Mouse (Mus musculus) kidney, adult 2 months (tissue): ENCODE measurements around the gene Wiz. TPM values are rescaled to one million over a fixed set of nuclear protein-coding genes. Genes with fewer than 3 reads are reported as not detected.
A peak's percentile ranks its signal among the peaks of the same experiment; 100 is the strongest.

Source experiments
- DNase-seq: peaks from one replicate; pipeline ENCODE4 v3.0.0; 2021
- H3K27ac ChIP-seq: fragments of 200-500 bp; 2 replicates; pipeline ENCODE4 v1.5.1; 2012; ENCODE audit warnings: low read depth, low read length, control low read depth, inconsistent platforms; ENCODE audit not compliant: insufficient read depth
- H3K27me3 ChIP-seq: fragments of 200-500 bp; replicated peaks from 2 replicates; pipeline ENCODE4 v1.6.1; 2012; ENCODE audit warnings: mild to moderate bottlenecking, moderate library complexity, low read length, inconsistent platforms; ENCODE audit not compliant: control insufficient read depth, insufficient read depth
- H3K36me3 ChIP-seq: fragments of 200-500 bp; 2 replicates; pipeline ENCODE4 v1.6.1; 2012; ENCODE audit warnings: mild to moderate bottlenecking, moderate library complexity, low read length, inconsistent platforms; ENCODE audit not compliant: control insufficient read depth, insufficient read depth
- H3K4me1 ChIP-seq: fragments of 200-500 bp; 2 replicates; pipeline ENCODE4 v1.6.1; 2011; ENCODE audit warnings: low read length; ENCODE audit not compliant: control insufficient read depth, insufficient read depth
- H3K4me3 ChIP-seq: fragments of 200-500 bp; 2 replicates; pipeline ENCODE4 v1.5.1; 2011; ENCODE audit warnings: mild to moderate bottlenecking, low read depth, low read length, control low read depth; ENCODE audit not compliant: insufficient read depth
- CTCF ChIP-seq: fragments of 200-500 bp; conservative IDR thresholded peaks from 2 replicates; pipeline ENCODE4 v1.5.1; 2011; ENCODE audit warnings: low read depth, mild to moderate bottlenecking, control low read depth, low read length, moderate library complexity, mixed read lengths; ENCODE audit not compliant: insufficient read depth, insufficient read length
- POLR2A ChIP-seq: fragments of 200-500 bp; IDR thresholded peaks from one replicate; pipeline ENCODE4 v1.6.1; 2011; ENCODE audit warnings: low read depth, low read length, control low read depth
- WGBS: fragments of 180-500 bp; shearing (Covaris S2); methylation state at CpG from one replicate; pipeline ENCODE4 v1.1.7; 2018; 5-methylcytosine and 5-hydroxymethylcytosine counted together
- polyA plus RNA-seq: library from polyadenylated mRNA; depleted of rRNA; stranded (reverse); fragments of >200 nt; gene quantifications from 2 replicates; pipeline ENCODE4 v1.2.3, GENCODE M21; 2012

Gene Wiz
- polyA plus RNA-seq, 1 experiment, result 30.9 TPM

GRCm38 (mm10) chr17:32334921-32335320 is 54.3 kb downstream of the Wiz start:
- TF ChIP-seq CTCF, result no peak
- no peak for TF ChIP-seq POLR2A
- H3K4me1 ChIP-seq, result no peaks in the 10 kb centered on the region
- 94% methylated on average over 12 of the region's 12 CpGs for WGBS
- DNase-seq, result no peak
- H3K36me3 ChIP-seq, result peaks cover 6% of the 10 kb centered on the region
- H3K27ac ChIP-seq, result no peak overlapping the region
- H3K4me3 ChIP-seq, result no peak overlapping the region
- H3K27me3 ChIP-seq, result no peaks in the 10 kb centered on the region

- Histone ChIP-seq H3K36me3 (peaks cover 6% of the 10 kb centered on the region), H3K27me3 (no peaks in the 10 kb centered on the region), H3K4me1 (no peaks in the 10 kb centered on the region), H3K27ac (no peak overlapping the region), H3K4me3 (no peak overlapping the region)
- no peak for DNase-seq
- 81% methylated on average over 31 of the region's 31 CpGs for whole genome bisulfite sequencing
- TF ChIP-seq CTCF (no peak), POLR2A (no peak)
These were observed 55.5 kb downstream of the Wiz start for GRCm38 (mm10) chr17:32333675-32334303.

- Histone ChIP-seq H3K27me3 (no peaks in the 10 kb centered on the region), H3K4me1 (peaks cover 6% of the 10 kb centered on the region; the same call in 1 of the 2 replicates), H3K36me3 (no peaks in the 10 kb centered on the region; the same call in none of the 2 replicates), H3K4me3 (no peak overlapping the region), H3K27ac (peak overlapping the region; percentile 60; the same call in 1 of the 2 replicates)
- TF ChIP-seq POLR2A (no peak), CTCF (no peak)
- peak; percentile 27 for DNase-seq
These were observed 61.7 kb downstream of the Wiz start for GRCm38 (mm10) chr17:32327501-32327900.

- WGBS, result 94% methylated on average over 1 of the region's 1 CpGs
- Histone ChIP-seq H3K4me3 (no peak overlapping the region), H3K27me3 (no peaks in the 10 kb centered on the region), H3K4me1 (peaks cover 6% of the 10 kb centered on the region; the same call in 1 of the 2 replicates), H3K27ac (no peak overlapping the region), H3K36me3 (no peaks in the 10 kb centered on the region; the same call in 1 of the 2 replicates)
- TF ChIP-seq CTCF (no peak), POLR2A (no peak)
- no peak for DNase-seq
These were observed 66.4 kb downstream of the Wiz start for GRCm38 (mm10) chr17:32322809-32323208.

GRCm38 (mm10) chr17:32321836-32322235 is 67.4 kb downstream of the Wiz start:
- 10% methylated on average over 6 of the region's 6 CpGs for WGBS
- no peak for TF ChIP-seq CTCF
- no peak for TF ChIP-seq POLR2A
- Histone ChIP-seq H3K4me3 (peak overlapping the region; percentile 74), H3K27ac (peak overlapping the region; percentile 63), H3K27me3 (no peaks in the 10 kb centered on the region), H3K4me1 (no peaks in the 10 kb centered on the region; the same call in 1 of the 2 replicates), H3K36me3 (no peaks in the 10 kb centered on the region; the same call in 1 of the 2 replicates)
- DNase-seq, result peak; percentile 24

- no peak for DNase-seq
- TF ChIP-seq POLR2A (no peak), CTCF (no peak)
- no peaks in the 10 kb centered on the region for H3K27me3 ChIP-seq
- H3K36me3 ChIP-seq, result no peaks in the 10 kb centered on the region; the same call in 1 of the 2 replicates
- H3K27ac ChIP-seq, result peak overlapping the region; percentile 63
- H3K4me1 ChIP-seq, result no peaks in the 10 kb centered on the region; the same call in 1 of the 2 replicates
- peak overlapping the region; percentile 74 for H3K4me3 ChIP-seq
- 1% methylated on average over 23 of the region's 23 CpGs for WGBS
These were observed 67.9 kb downstream of the Wiz start for GRCm38 (mm10) chr17:32321390-32321734.

GRCm38 (mm10) chr17:32320597-32321389 is 68.4 kb downstream of the Wiz start, which contains the start of gene Akap8:
TSS of gene Akap8 (minus strand) at chr17:32321238.
- peak within 1 kb of the TSS; percentile 84 for H3K27ac ChIP-seq
- TF ChIP-seq POLR2A (peak; percentile 86), CTCF (no peak)
- WGBS, result under 1% methylated on average over 83 of the region's 83 CpGs
- no peaks in the 10 kb centered on the region for H3K27me3 ChIP-seq
- H3K4me1 ChIP-seq, result no peaks in the 10 kb centered on the region; the same call in 1 of the 2 replicates
- H3K36me3 ChIP-seq, result no peaks in the 10 kb centered on the region; the same call in 1 of the 2 replicates
- peak within 1 kb of the TSS; percentile 90 for H3K4me3 ChIP-seq
- peak; percentile 100 for DNase-seq
